Mouse (Mus musculus): ENCODE results near the gene Psmc3.

- TF ChIP-seq CTCF (IDR thresholded peaks at IDR 0.05; ENCODE audit: low read depth, low read length) (no peak), POLR2A (IDR thresholded peaks at IDR 0.05; ENCODE audit: extremely low read depth, insufficient read depth, low read length) (no peak)
These were observed 24.7 kb downstream of the Psmc3 start for GRCm38 (mm10) chr2:91078314-91079025.

All from liver, adult 2 months (tissue).